Mouse (Mus musculus): ENCODE data around the gene Trim65. TPM values are rescaled to one million over a fixed set of nuclear protein-coding genes. Genes with fewer than 3 reads are reported as not detected.
A peak's percentile ranks its signal among the peaks of the same experiment; 100 is the strongest.
"Not testable (repeated sequence)": the region's sequence is repeated elsewhere in the genome, so short reads cannot be mapped to it uniquely, and the experiment has no call there.

Trim65 gene
- polyA plus RNA-seq, 1 experiment from 2014 or later = 1.9 TPM

- not testable (repeated sequence) for H3K4me1 ChIP-seq (replicated peaks); H3K4me3 ChIP-seq; ATAC-seq (ENCODE audit: low FRiP score); H3K36me3 ChIP-seq; H3K9me3 ChIP-seq; H3K27me3 ChIP-seq; H3K27ac ChIP-seq; H3K4me2 ChIP-seq; H3K9ac ChIP-seq
- WGBS = 95% methylated on average over 6 of the region's 6 CpGs
Measured at GRCm38 (mm10) chr11:116092959-116093358, 38.0 kb downstream of the Trim65 start.

- Histone ChIP-seq H3K27ac (no peak overlapping the region), H3K9ac (0 out of 2 replicates have a peak overlapping the region, but pooled peaks have one; percentile 19), H3K4me1 (replicated peaks) (peaks cover 6% of the 10 kb centered on the region), H3K4me2 (no peak overlapping the region), H3K27me3 (no peaks in the 10 kb centered on the region), H3K9me3 (no peaks in the 10 kb centered on the region), H3K36me3 (no peaks in the 10 kb centered on the region), H3K4me3 (no peak overlapping the region)
- ATAC-seq (ENCODE audit: low FRiP score) = no peak
- 86% methylated on average over 6 of the region's 6 CpGs for WGBS
Measured at GRCm38 (mm10) chr11:116091591-116091990, 39.3 kb downstream of the Trim65 start.

GRCm38 (mm10) chr11:116089545-116089944 is 41.4 kb downstream of the Trim65 start:
- peaks cover 19% of the 10 kb centered on the region for H3K4me1 ChIP-seq (replicated peaks)
- no peak overlapping the region for H3K4me3 ChIP-seq
- H3K36me3 ChIP-seq = no peaks in the 10 kb centered on the region
- H3K4me2 ChIP-seq = no peak overlapping the region
- no peak overlapping the region for H3K9ac ChIP-seq
- no peak overlapping the region for H3K27ac ChIP-seq
- H3K9me3 ChIP-seq = no peaks in the 10 kb centered on the region
- H3K27me3 ChIP-seq = no peaks in the 10 kb centered on the region
- 95% methylated on average over 6 of the region's 6 CpGs for WGBS
- ATAC-seq (ENCODE audit: low FRiP score) = no peak

GRCm38 (mm10) chr11:116088741-116089394 is 42.1 kb downstream of the Trim65 start:
- WGBS = 89% methylated on average over 11 of the region's 11 CpGs
- no peak overlapping the region for H3K4me2 ChIP-seq
- peaks cover 19% of the 10 kb centered on the region for H3K4me1 ChIP-seq (replicated peaks)
- no peaks in the 10 kb centered on the region for H3K9me3 ChIP-seq
- no peak overlapping the region for H3K4me3 ChIP-seq
- no peak overlapping the region for H3K27ac ChIP-seq
- no peak overlapping the region for H3K9ac ChIP-seq
- no peaks in the 10 kb centered on the region for H3K27me3 ChIP-seq
- peaks cover 4% of the 10 kb centered on the region; the same call in 1 of the 2 replicates for H3K36me3 ChIP-seq
- no peak for ATAC-seq (ENCODE audit: low FRiP score)

- Histone ChIP-seq H3K4me3 (no peak overlapping the region), H3K9me3 (no peaks in the 10 kb centered on the region), H3K36me3 (peaks cover 11% of the 10 kb centered on the region), H3K4me2 (peak overlapping the region; percentile 53), H3K27ac (no peak overlapping the region), H3K4me1 (replicated peaks) (peaks cover 19% of the 10 kb centered on the region), H3K9ac (peak overlapping the region; percentile 66; the same call in 1 of the 2 replicates), H3K27me3 (no peaks in the 10 kb centered on the region)
- ATAC-seq (ENCODE audit: low FRiP score) = no peak
- 90% methylated on average over 8 of the region's 8 CpGs for WGBS
Measured at GRCm38 (mm10) chr11:116088188-116088587, 42.7 kb downstream of the Trim65 start.

- peaks cover 19% of the 10 kb centered on the region for H3K4me1 ChIP-seq (replicated peaks)
- no peaks in the 10 kb centered on the region for H3K9me3 ChIP-seq
- H3K9ac ChIP-seq = peak overlapping the region; percentile 66
- peak overlapping the region; percentile 50 for H3K4me3 ChIP-seq
- peak overlapping the region; percentile 53; the same call in 1 of the 2 replicates for H3K27ac ChIP-seq
- peak; percentile 79 for ATAC-seq (ENCODE audit: low FRiP score)
- peak overlapping the region; percentile 53 for H3K4me2 ChIP-seq
- H3K27me3 ChIP-seq = no peaks in the 10 kb centered on the region
- WGBS = 5% methylated on average over 31 of the region's 31 CpGs
- H3K36me3 ChIP-seq = peaks cover 17% of the 10 kb centered on the region
Measured at GRCm38 (mm10) chr11:116087194-116088130, 43.5 kb downstream of the Trim65 start.

- peak within 1 kb of the TSS; percentile 82 for H3K27ac ChIP-seq
- H3K4me2 ChIP-seq = peak within 1 kb of the TSS; percentile 65
- peak within 1 kb of the TSS; percentile 68 for H3K9ac ChIP-seq
- WGBS = 5% methylated on average over 39 of the region's 43 CpGs
- H3K9me3 ChIP-seq = no peaks in the 10 kb centered on the region
- no peaks in the 10 kb centered on the region for H3K27me3 ChIP-seq
- peaks cover 26% of the 10 kb centered on the region for H3K36me3 ChIP-seq
- peak; percentile 96 for ATAC-seq (ENCODE audit: low FRiP score)
- peaks cover 19% of the 10 kb centered on the region for H3K4me1 ChIP-seq (replicated peaks)
- H3K4me3 ChIP-seq = peak within 1 kb of the TSS; percentile 50
Measured at GRCm38 (mm10) chr11:116086258-116087193, 44.4 kb downstream of the Trim65 start, which contains the start of gene Wbp2. Gene Wbp2 (minus strand): TSS chr11:116086995.

- Histone ChIP-seq H3K9me3 (no peaks in the 10 kb centered on the region), H3K4me2 (no peak overlapping the region), H3K9ac (no peak overlapping the region), H3K36me3 (peaks cover 50% of the 10 kb centered on the region), H3K4me1 (replicated peaks) (peaks cover 24% of the 10 kb centered on the region), H3K4me3 (no peak overlapping the region), H3K27me3 (no peaks in the 10 kb centered on the region), H3K27ac (no peak overlapping the region)
- no peak for ATAC-seq (ENCODE audit: low FRiP score)
- 93% methylated on average over 6 of the region's 6 CpGs for WGBS
Measured at GRCm38 (mm10) chr11:116084166-116084565, 46.8 kb downstream of the Trim65 start.

- H3K9me3 ChIP-seq = no peaks in the 10 kb centered on the region
- H3K36me3 ChIP-seq = peaks cover 55% of the 10 kb centered on the region
- WGBS = 95% methylated on average over 14 of the region's 14 CpGs
- H3K27me3 ChIP-seq = no peaks in the 10 kb centered on the region
- no peak for ATAC-seq (ENCODE audit: low FRiP score)
- no peak overlapping the region for H3K27ac ChIP-seq
- no peak overlapping the region for H3K4me2 ChIP-seq
- H3K4me3 ChIP-seq = no peak overlapping the region
- H3K4me1 ChIP-seq (replicated peaks) = peaks cover 33% of the 10 kb centered on the region
- no peak overlapping the region for H3K9ac ChIP-seq
Measured at GRCm38 (mm10) chr11:116083096-116083672, 47.7 kb downstream of the Trim65 start.

GRCm38 (mm10) chr11:116081081-116081480 is 49.8 kb downstream of the Trim65 start:
- Histone ChIP-seq H3K27ac (no peak overlapping the region), H3K9me3 (no peaks in the 10 kb centered on the region), H3K9ac (no peak overlapping the region), H3K36me3 (peaks cover 55% of the 10 kb centered on the region), H3K4me2 (no peak overlapping the region), H3K4me3 (no peak overlapping the region), H3K4me1 (replicated peaks) (peaks cover 34% of the 10 kb centered on the region), H3K27me3 (no peaks in the 10 kb centered on the region)
- no peak for ATAC-seq (ENCODE audit: low FRiP score)
- 78% methylated on average over 6 of the region's 6 CpGs for WGBS

GRCm38 (mm10) chr11:116079511-116079910 is 51.4 kb downstream of the Trim65 start:
- Histone ChIP-seq H3K4me1 (replicated peaks) (peaks cover 24% of the 10 kb centered on the region), H3K27ac (no peak overlapping the region; the same call in 1 of the 2 replicates), H3K9me3 (no peaks in the 10 kb centered on the region), H3K4me2 (no peak overlapping the region), H3K4me3 (no peak overlapping the region), H3K36me3 (peaks cover 55% of the 10 kb centered on the region), H3K27me3 (no peaks in the 10 kb centered on the region), H3K9ac (0 out of 2 replicates have a peak overlapping the region, but pooled peaks have one; percentile 43)
- ATAC-seq (ENCODE audit: low FRiP score) = no peak
- WGBS = 78% methylated on average over 10 of the region's 10 CpGs

All from hindbrain, embryonic 13.5 days (tissue).